Comparison of ENCODE assay signal across 8 mouse cellular contexts in genomic region chr5:102069051-102069766, GRCm38 (mm10). TPM values are rescaled to one million over a fixed set of nuclear protein-coding genes. Genes with fewer than 3 reads are reported as not detected.
DNase-seq lines count a peak whose midpoint lies in the region; ATAC-seq lines count a peak whose summit lies in the region.

No protein-coding gene starts in this region.

- H3K27ac ChIP-seq in liver, embryonic 11.5 days (ENCODE audit: low read depth, low read length) = peak overlapping the region; percentile 83
- H3K27ac ChIP-seq in midbrain, embryonic 15.5 days = peak overlapping the region; percentile 97

- H3K4me2 ChIP-seq in liver, embryonic 11.5 days = peak overlapping the region; percentile 86
- H3K4me2 ChIP-seq in midbrain, embryonic 15.5 days = peak overlapping the region; percentile 67

- peak; percentile 57 for DNase-seq in layer of hippocampus, adult 11-12 months (ENCODE audit: low spot score)
- no peak for DNase-seq in layer of hippocampus, adult 9-10 months (ENCODE audit: low spot score)
- peak; percentile 83 for DNase-seq in embryo, embryonic 11 days
- peak; percentile 25 to 26 for DNase-seq in gastrocnemius, postnatal 36 days
- DNase-seq in kidney, adult 8-10 months = peak; percentile 34 to 50
- DNase-seq in liver, embryonic 11.5 days (ENCODE audit: low spot score) = no peak
- DNase-seq in testis, postnatal 14 days (ENCODE audit: low spot score) = peak; percentile 64

- peak; percentile 79 for ATAC-seq in liver, embryonic 11.5 days (replicated peaks; ENCODE audit: low FRiP score)
- ATAC-seq in midbrain, embryonic 15.5 days (replicated peaks) = peak; percentile 72

- H3K27me3 ChIP-seq in liver, embryonic 11.5 days (replicated peaks; ENCODE audit: control insufficient read depth, insufficient read depth, low read length) = no peaks in the 10 kb centered on the region
- no peaks in the 10 kb centered on the region for H3K27me3 ChIP-seq in midbrain, embryonic 15.5 days (replicated peaks)

- no peaks in the 10 kb centered on the region for H3K9me3 ChIP-seq in liver, embryonic 11.5 days (ENCODE audit: control insufficient read depth, low read length)
- H3K9me3 ChIP-seq in midbrain, embryonic 15.5 days = no peaks in the 10 kb centered on the region

- WGBS in liver, embryonic 11.5 days = under 1% methylated on average over 73 of the region's 92 CpGs
- under 1% methylated on average over 76 of the region's 92 CpGs for WGBS in midbrain, embryonic 15.5 days

- peak overlapping the region; percentile 89 for H3K4me3 ChIP-seq in liver, embryonic 11.5 days (ENCODE audit: low read depth, low read length)
- H3K4me3 ChIP-seq in midbrain, embryonic 15.5 days = peak overlapping the region; percentile 84

- intact Hi-C loops in gastrocnemius, postnatal 36 days (cut with DNase I) = loop anchor here (5.0 kb wide), 1 partner anchor 67 kb away; no protein-coding TSS in a partner anchor

- H3K9ac ChIP-seq in liver, embryonic 11.5 days (ENCODE audit: low read depth, low read length) = peak overlapping the region; percentile 90
- H3K9ac ChIP-seq in midbrain, embryonic 15.5 days = peak overlapping the region; percentile 96

- H3K4me1 ChIP-seq in liver, embryonic 11.5 days (replicated peaks; ENCODE audit: control insufficient read depth, insufficient read depth, low read length) = peaks cover 11% of the 10 kb centered on the region; the same call in 1 of the 2 replicates
- H3K4me1 ChIP-seq in midbrain, embryonic 15.5 days = peaks cover 55% of the 10 kb centered on the region

- H3K36me3 ChIP-seq in liver, embryonic 11.5 days (ENCODE audit: control insufficient read depth, insufficient read depth, low read length) = no peaks in the 10 kb centered on the region
- no peaks in the 10 kb centered on the region for H3K36me3 ChIP-seq in midbrain, embryonic 15.5 days (replicated peaks)

RNA-seq across cellular contexts. Expression of gene Wdfy3, which starts 0.5 kb away (rescaled TPM):
- total RNA-seq in gastrocnemius, postnatal 36 days (2021) = 10 to 100 TPM; 18.3 to 21.2 TPM
- polyA plus RNA-seq in liver, embryonic 11.5 days (2014; fragmentation: Nextera tagmentation; extraction: Ambion mirVana) = 10.4 and 12.7 TPM in 2 replicates
- polyA plus RNA-seq in midbrain, embryonic 15.5 days (2015; fragmentation: Nextera tagmentation; extraction: Ambion mirVana) = 32.0 and 33.5 TPM in 2 replicates

Comparison
In these comparisons a context has a peak if more than half of its experiments do, and no peak if none do; other contexts are left out.
1. DNase-seq: peak in layer of hippocampus, adult 11-12 months (single experiment), embryo, embryonic 11 days (single experiment), gastrocnemius, postnatal 36 days (2 of 2), kidney, adult 8-10 months (2 of 2) and testis, postnatal 14 days (single experiment); none in layer of hippocampus, adult 9-10 months (single experiment) and liver, embryonic 11.5 days (single experiment).